Mouse (Mus musculus) embryonic facial prominence, embryonic 10.5 days (tissue): Measurements from ENCODE around the gene Kcnh6. TPM values are rescaled to one million over a fixed set of nuclear protein-coding genes. Genes with fewer than 3 reads are reported as not detected.
A peak's percentile ranks its signal among the peaks of the same experiment; 100 is the strongest.

Source experiments
- DNase-seq: peaks from one replicate; pipeline ENCODE4 v3.0.0-alpha.2; 2017; ENCODE audit warnings: low spot score
- H3K27ac ChIP-seq: fragments of 300-500 bp; sonication (generic); replicated peaks from 2 replicates; pipeline ENCODE4 v1.5.1; 2016; ENCODE audit warnings: mild to moderate bottlenecking
- H3K27me3 ChIP-seq: fragments of 300-500 bp; sonication (generic); replicated peaks from 2 replicates; pipeline ENCODE4 v1.6.1; 2016; ENCODE audit warnings: low read depth, mild to moderate bottlenecking; ENCODE audit not compliant: poor library complexity, severe bottlenecking
- H3K36me3 ChIP-seq: fragments of 300-500 bp; sonication (generic); replicated peaks from 2 replicates; pipeline ENCODE4 v1.6.1; 2016; ENCODE audit warnings: mild to moderate bottlenecking, moderate library complexity
- H3K4me1 ChIP-seq: fragments of 300-500 bp; sonication (generic); 2 replicates; pipeline ENCODE4 v1.6.1; 2016
- H3K4me3 ChIP-seq: fragments of 300-500 bp; sonication (generic); 2 replicates; pipeline ENCODE4 v1.5.1; 2016; ENCODE audit warnings: mild to moderate bottlenecking, moderate library complexity
- H3K9me3 ChIP-seq: fragments of 300-500 bp; sonication (generic); 2 replicates; pipeline ENCODE4 v1.6.1; 2016; ENCODE audit warnings: mild to moderate bottlenecking
- WGBS: fragments of 180-500 bp; shearing (Covaris S2); methylation state at CpG from one replicate; pipeline ENCODE4 v1.1.7; 2016; 5-methylcytosine and 5-hydroxymethylcytosine counted together
- polyA plus RNA-seq: library from polyadenylated mRNA; unstranded; fragments of >200 nt; fragmentation: Nextera tagmentation; extraction: Ambion mirVana; gene quantifications from 2 replicates; pipeline ENCODE4 v1.2.1, GENCODE M21; 2016

Gene Kcnh6
- polyA plus RNA-seq, 1 experiment from 2014 or later = 0.30 TPM

DNA sequence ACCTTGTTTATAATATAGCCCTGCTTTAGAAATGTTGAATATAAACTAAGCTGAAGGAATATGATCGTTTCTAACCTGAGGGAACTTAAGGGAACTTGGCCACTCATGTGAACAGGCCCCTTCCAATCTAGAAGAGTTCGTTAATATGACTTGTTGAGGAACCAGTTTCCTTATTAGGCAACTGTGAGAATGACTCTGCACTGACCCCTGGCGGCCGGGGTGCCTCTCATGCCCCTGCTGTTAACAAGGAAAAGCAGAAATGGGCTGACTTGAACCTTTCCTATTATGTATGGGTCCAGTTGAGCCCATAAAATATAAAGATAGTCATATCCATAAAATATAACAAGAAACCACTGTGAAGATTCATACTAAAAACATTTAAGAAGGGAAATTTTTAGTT lies 68.4 kb downstream of the Kcnh6 start:
- Histone ChIP-seq H3K4me3 (no peak overlapping the region), H3K27me3 (no peaks in the 10 kb centered on the region), H3K27ac (no peak overlapping the region), H3K36me3 (peaks cover 33% of the 10 kb centered on the region), H3K4me1 (no peaks in the 10 kb centered on the region), H3K9me3 (no peaks in the 10 kb centered on the region)
- 6% methylated on average over 4 of the region's 4 CpGs for WGBS
- peak; percentile 86 for DNase-seq

Other genes starting within 250 kb of the Kcnh6 start
- 13.2 and 14.0 TPM in 2 replicates for gene Cyb561, start 54.8 kb upstream of the Kcnh6 start, polyA plus RNA-seq
- 0.45 and 0.50 TPM in 2 replicates for gene Ace, start 40.2 kb upstream of the Kcnh6 start, polyA plus RNA-seq
- gene Ace3, start 13.4 kb upstream of the Kcnh6 start, polyA plus RNA-seq = not detected in 2 replicates
- gene Dcaf7, start 28.7 kb downstream of the Kcnh6 start, polyA plus RNA-seq = 91.2 and 93.4 TPM in 2 replicates
- gene Taco1, start 57.9 kb downstream of the Kcnh6 start, polyA plus RNA-seq = 12.7 and 13.8 TPM in 2 replicates
- 20.9 and 23.9 TPM in 2 replicates for gene Map3k3, start 76.5 kb downstream of the Kcnh6 start, polyA plus RNA-seq
- gene Gm10840, start 152.7 kb downstream of the Kcnh6 start, polyA plus RNA-seq = 1.5 TPM in 1 of 2 replicates, not detected in the other
- gene Limd2, start 152.7 kb downstream of the Kcnh6 start, polyA plus RNA-seq = 445 and 476 TPM in 2 replicates
- 40.0 and 40.4 TPM in 2 replicates for gene Strada, start 194.0 kb downstream of the Kcnh6 start, polyA plus RNA-seq
- gene Ccdc47, start 208.2 kb downstream of the Kcnh6 start, polyA plus RNA-seq = 71.2 and 72.9 TPM in 2 replicates
- 107 and 108 TPM in 2 replicates for gene Ddx42, start 208.8 kb downstream of the Kcnh6 start, polyA plus RNA-seq
- 85.3 and 92.0 TPM in 2 replicates for gene Ftsj3, start 248.0 kb downstream of the Kcnh6 start, polyA plus RNA-seq
- 419 and 430 TPM in 2 replicates for gene Psmc5, start 248.0 kb downstream of the Kcnh6 start, polyA plus RNA-seq